Mouse (Mus musculus) bone marrow macrophage, adult 2 months (primary cell): ENCODE results near the gene Vps13d.

Experiments
- CTCF ChIP-seq: IDR thresholded peaks from 2 replicates; pipeline ENCODE4 v1.5.1; 2012; ENCODE audit warnings: low read depth, mild to moderate bottlenecking, low read length, moderate library complexity
- POLR2A ChIP-seq: IDR thresholded peaks from 2 replicates; pipeline ENCODE4 v1.6.1; 2012; ENCODE audit warnings: mild to moderate bottlenecking, low read depth, low read length, borderline replicate concordance

DNA sequence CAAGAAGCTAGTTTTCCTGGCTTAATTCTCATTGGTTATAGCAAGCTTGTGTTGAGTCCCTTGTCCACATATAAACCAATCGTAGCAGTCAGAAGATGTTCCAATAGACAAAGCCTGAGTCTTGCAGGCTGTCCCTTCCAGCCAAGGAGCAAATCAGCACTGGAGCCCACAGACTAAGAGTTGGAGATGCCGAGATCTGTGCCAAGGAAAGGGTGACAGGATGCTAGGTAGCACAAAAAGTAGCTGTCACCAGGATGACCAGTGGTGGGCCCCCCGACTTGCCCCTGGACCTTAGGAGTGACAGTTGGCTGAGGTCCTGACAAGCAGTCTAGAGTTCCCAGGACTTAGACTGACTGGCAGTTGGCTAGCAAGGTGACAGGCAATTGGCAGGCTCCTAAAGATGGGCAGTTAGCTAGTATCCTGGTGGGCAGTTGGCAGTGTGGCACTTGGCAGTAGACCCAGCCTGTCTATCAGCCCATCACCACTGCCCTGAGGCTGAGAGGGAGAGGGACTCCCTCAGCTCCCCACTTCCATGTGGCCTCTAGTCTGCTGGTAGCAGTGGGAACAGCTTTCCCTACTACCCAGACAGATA lies 258.1 kb downstream of the Vps13d start:
- TF ChIP-seq CTCF (no peak), POLR2A (no peak)
